Mouse (Mus musculus): ENCODE measurements at regions not wholly inside any gene's neighbourhood (a gene's known extent, or its start where the extent isn't known, plus 50 kb on each side); places are given as distances from the start of the nearest gene placed in this dataset.
A peak's percentile ranks its signal among the peaks of the same experiment; 100 is the strongest.

DNA sequence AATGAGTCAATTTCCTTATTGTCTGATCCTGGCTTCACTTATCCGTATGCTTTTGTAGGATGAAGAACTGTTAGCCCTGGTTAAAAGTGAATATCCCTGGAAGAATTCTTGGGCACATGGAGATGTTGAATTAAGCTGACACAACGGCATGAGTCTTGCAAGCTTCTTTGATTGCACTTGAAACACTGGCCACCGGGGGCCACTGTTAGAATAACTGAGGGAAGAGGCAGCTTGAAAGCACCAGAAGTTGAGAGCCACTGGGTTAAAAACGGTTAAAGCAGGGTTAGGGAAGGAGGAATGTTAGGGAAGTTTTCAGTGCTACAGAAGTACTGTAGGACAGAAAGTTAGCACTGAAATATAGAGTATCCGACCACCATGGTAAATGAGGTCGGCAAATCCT lies 190.5 kb upstream of the Grin3a start:
- H3K9ac ChIP-seq (ENCODE audit: low read length): no peak overlapping the region
- no peaks in the 10 kb centered on the region for H3K9me3 ChIP-seq (ENCODE audit: control insufficient read depth, low read length)
- H3K27ac ChIP-seq (replicated peaks; ENCODE audit: low read depth, low read length): no peak overlapping the region
- H3K4me1 ChIP-seq (ENCODE audit: control insufficient read depth, insufficient read depth, low read length): no peaks in the 10 kb centered on the region
- H3K36me3 ChIP-seq (ENCODE audit: control insufficient read depth, insufficient read depth, low read length): no peaks in the 10 kb centered on the region
- no peak overlapping the region for H3K4me2 ChIP-seq (ENCODE audit: low read depth, severe bottlenecking)
- H3K27me3 ChIP-seq (ENCODE audit: control insufficient read depth, insufficient read depth, low read length): no peaks in the 10 kb centered on the region
- WGBS: 64% methylated on average over 6 of the region's 6 CpGs
- H3K4me3 ChIP-seq (ENCODE audit: low read depth, low read length): no peak overlapping the region
- ATAC-seq (ENCODE audit: insufficient number of reproducible peaks, low FRiP score, low TSS enrichment, low read depth) (no peak), DNase-seq (ENCODE audit: low spot score) (peak; percentile 24)

DNA sequence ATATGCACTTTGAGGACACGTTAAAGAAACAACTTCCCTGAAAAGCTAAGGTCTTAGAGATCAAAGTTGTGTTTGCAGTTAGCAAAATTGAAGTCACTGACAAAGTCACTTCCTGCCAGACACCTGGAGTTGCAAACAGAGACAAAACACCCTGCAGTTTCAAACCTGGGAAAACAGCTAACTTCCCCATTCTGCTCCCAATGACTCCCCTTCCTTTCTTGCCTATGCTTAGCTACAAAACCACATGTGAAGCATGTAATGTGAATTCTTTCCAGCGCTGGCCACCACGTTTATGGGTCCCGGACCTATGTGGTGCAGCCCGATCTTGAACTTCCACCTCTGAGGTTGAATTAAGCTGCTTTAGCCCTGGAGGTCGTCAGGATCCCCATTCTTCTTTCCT lies 179.8 kb upstream of the Grin3a start:
- H3K36me3 ChIP-seq (ENCODE audit: control insufficient read depth, insufficient read depth, low read length): no peaks in the 10 kb centered on the region
- no peak for DNase-seq (ENCODE audit: low spot score)
- H3K9me3 ChIP-seq (ENCODE audit: control insufficient read depth, low read length): no peaks in the 10 kb centered on the region
- no peak overlapping the region for H3K4me3 ChIP-seq (ENCODE audit: low read depth, low read length)
- no peak for ATAC-seq (ENCODE audit: insufficient number of reproducible peaks, low FRiP score, low TSS enrichment, low read depth)
- H3K4me1 ChIP-seq (ENCODE audit: control insufficient read depth, insufficient read depth, low read length): no peaks in the 10 kb centered on the region
- 68% methylated on average over 6 of the region's 6 CpGs for WGBS
- no peak overlapping the region for H3K4me2 ChIP-seq (ENCODE audit: low read depth, severe bottlenecking)
- no peak overlapping the region for H3K27ac ChIP-seq (replicated peaks; ENCODE audit: low read depth, low read length)
- no peaks in the 10 kb centered on the region for H3K27me3 ChIP-seq (ENCODE audit: control insufficient read depth, insufficient read depth, low read length)
- H3K9ac ChIP-seq (ENCODE audit: low read length): no peak overlapping the region

All from limb, embryonic 11.5 days (tissue).